Mouse (Mus musculus): ENCODE measurements around the gene Alkbh2. TPM values are rescaled to one million over a fixed set of nuclear protein-coding genes. Genes with fewer than 3 reads are reported as not detected.

Gene Alkbh2
- 1 to 10 TPM; 2.4 to 2.9 TPM for total RNA-seq (2023)

GRCm38 (mm10) chr5:114127374-114128349 lies at the start of gene Alkbh2:
TSS of gene Alkbh2 (minus strand) at chr5:114128218.

DNA sequence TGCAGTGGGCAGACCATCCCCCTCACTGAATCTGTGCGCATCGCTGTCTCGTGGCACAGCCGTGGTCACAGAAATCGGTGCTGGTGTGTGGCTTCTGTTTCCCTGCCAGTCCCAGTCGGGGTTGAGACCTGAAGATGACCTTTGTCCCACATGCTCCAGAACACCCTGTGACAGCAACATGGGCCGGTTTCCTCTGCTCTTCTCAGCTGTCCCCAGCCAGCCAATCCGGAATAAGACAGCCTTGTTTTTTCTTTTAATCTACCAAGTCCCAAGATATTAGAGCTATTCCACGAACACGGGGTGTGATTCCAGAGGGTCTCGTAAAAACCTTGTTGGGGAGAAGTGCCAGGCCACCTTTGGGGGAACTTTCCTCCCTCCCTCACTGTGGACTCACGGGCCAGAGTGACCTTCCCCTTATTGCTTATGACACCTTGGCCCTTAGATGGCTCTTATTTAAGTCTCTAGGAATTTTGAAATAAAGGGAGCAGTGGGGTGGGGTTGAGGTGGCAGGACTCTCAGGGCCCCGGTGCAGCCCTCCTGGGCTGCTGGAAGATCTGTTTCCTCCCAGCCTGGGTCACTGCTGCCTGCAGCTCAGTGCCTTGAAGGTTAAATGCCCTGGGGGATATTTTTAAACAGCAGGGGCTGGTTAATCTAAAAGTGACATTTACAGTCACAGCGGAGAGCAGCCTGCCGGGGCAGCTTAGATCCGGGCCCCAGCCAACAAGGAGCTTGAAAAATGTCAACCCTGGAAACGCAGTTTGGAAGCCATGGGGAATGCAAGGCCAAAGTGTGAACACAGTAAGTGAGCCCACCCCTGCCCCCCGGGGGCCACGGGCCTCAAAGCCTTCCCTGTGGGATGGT lies 18.2 kb upstream of the Alkbh2 start, which contains the start of gene Acacb:
Gene Acacb, plus strand, starts transcription at position 508 of the 861 bp plus-strand sequence.

GRCm38 (mm10) chr5:114130211-114130605 lies 2.2 kb upstream of the Alkbh2 start, which contains the start of gene Ung:
TSS of gene Ung (plus strand) at chr5:114130386.

GRCm38 (mm10) chr5:114091057-114091807 lies 36.8 kb downstream of the Alkbh2 start, which contains the start of gene Svop:
TSS of gene Svop (minus strand) at chr5:114091570.

Other genes with a start within 250 kb of the Alkbh2 start
- 100 to 1,000 TPM; 168 TPM for gene Coro1c, start 219.5 kb downstream of the Alkbh2 start, total RNA-seq (2023)
- 10 to 100 TPM; 52.9 to 62.1 TPM for gene Ssh1, start 134.3 kb downstream of the Alkbh2 start, total RNA-seq (2023)
- not detected for gene Dao, start 124.5 kb downstream of the Alkbh2 start, total RNA-seq (2023)
- gene Usp30, start 62.8 kb downstream of the Alkbh2 start, total RNA-seq (2023): 10 to 100 TPM in 1 of 2 experiments, 1 to 10 TPM in 1; 8.4 to 13.1 TPM
- gene Svop, start 36.6 kb downstream of the Alkbh2 start, total RNA-seq (2023): not detected
- gene Ung, start 2.2 kb upstream of the Alkbh2 start, total RNA-seq (2023): 1 to 10 TPM; 1.9 to 4.5 TPM
- under 1 TPM; 0.18 to 0.21 TPM for gene Acacb, start 18.3 kb upstream of the Alkbh2 start, total RNA-seq (2023)
- not detected for gene Foxn4, start 145.6 kb upstream of the Alkbh2 start, total RNA-seq (2023)
- gene Myo1h, start 160.9 kb upstream of the Alkbh2 start, total RNA-seq (2023): 1 to 10 TPM; 6.7 to 8.6 TPM

Data from monocyte, adult 59 days (primary cell).